Mouse (Mus musculus) hindlimb bud, embryonic 11.5 days (tissue): ENCODE results near the gene Sfrp5.

Experiments used
- DNase-seq: peaks from one replicate; pipeline ENCODE4 v3.0.0-alpha.2; 2012; ENCODE audit warnings: low read depth, low spot score; ENCODE audit errors: extremely low spot score

Sfrp5 gene

GRCm38 (mm10) chr19:42202467-42202866 lies 415 bp upstream of the Sfrp5 start:
- no peak for DNase-seq

- no peak for DNase-seq
Measured at GRCm38 (mm10) chr19:42198026-42198425, 4.0 kb downstream of the Sfrp5 start.

- DNase-seq = no peak
Measured at GRCm38 (mm10) chr19:42197066-42197465, 5.0 kb downstream of the Sfrp5 start.

- DNase-seq = no peak
Measured at GRCm38 (mm10) chr19:42196378-42196777, 5.7 kb downstream of the Sfrp5 start.

- no peak for DNase-seq
Measured at GRCm38 (mm10) chr19:42193311-42193710, 8.7 kb downstream of the Sfrp5 start.

- DNase-seq = no peak
Measured at GRCm38 (mm10) chr19:42190494-42190893, 11.6 kb downstream of the Sfrp5 start.

- DNase-seq = no peak
Measured at GRCm38 (mm10) chr19:42189735-42190134, 12.3 kb downstream of the Sfrp5 start.

- no peak for DNase-seq
Measured at GRCm38 (mm10) chr19:42182673-42183072, 19.4 kb downstream of the Sfrp5 start.

- DNase-seq = no peak
Measured at GRCm38 (mm10) chr19:42179356-42179755, 22.7 kb downstream of the Sfrp5 start.

- no peak for DNase-seq
Measured at GRCm38 (mm10) chr19:42177461-42177860, 24.6 kb downstream of the Sfrp5 start.

GRCm38 (mm10) chr19:42176841-42177240 lies 25.2 kb downstream of the Sfrp5 start:
- no peak for DNase-seq

GRCm38 (mm10) chr19:42170025-42170969 lies 31.8 kb downstream of the Sfrp5 start:
- DNase-seq = peak; percentile 78

GRCm38 (mm10) chr19:42169322-42169975 lies 32.6 kb downstream of the Sfrp5 start:
- DNase-seq = no peak

GRCm38 (mm10) chr19:42167489-42167888 lies 34.6 kb downstream of the Sfrp5 start:
- DNase-seq = no peak

GRCm38 (mm10) chr19:42166766-42167165 lies 35.3 kb downstream of the Sfrp5 start:
- no peak for DNase-seq

- peak; percentile 87 for DNase-seq
Measured at GRCm38 (mm10) chr19:42166130-42166529, 35.9 kb downstream of the Sfrp5 start.

- DNase-seq = no peak
Measured at GRCm38 (mm10) chr19:42164188-42164587, 37.9 kb downstream of the Sfrp5 start.

- no peak for DNase-seq
Measured at GRCm38 (mm10) chr19:42163764-42164163, 38.3 kb downstream of the Sfrp5 start, which contains the start of gene Zfyve27. Gene Zfyve27 (plus strand): TSS chr19:42163951.

- no peak for DNase-seq
Measured at GRCm38 (mm10) chr19:42158246-42159017, 43.6 kb downstream of the Sfrp5 start.

- DNase-seq = no peak
Measured at GRCm38 (mm10) chr19:42157493-42158237, 44.4 kb downstream of the Sfrp5 start.

GRCm38 (mm10) chr19:42151990-42152389 lies 50.1 kb downstream of the Sfrp5 start:
- peak; percentile 75 for DNase-seq
